Mouse (Mus musculus) ES-Bruce4 (cell line): ENCODE data around the gene Bicral.

Experiments used
- CTCF ChIP-seq: IDR thresholded peaks from one replicate; pipeline ENCODE4 v1.8.1; 2011; ENCODE audit warnings: low read depth, low read length
- EP300 ChIP-seq: IDR thresholded peaks from 2 replicates; pipeline ENCODE4 v1.6.1; 2011; ENCODE audit warnings: low read depth, low read length; ENCODE audit not compliant: insufficient read depth
- POLR2A ChIP-seq: IDR thresholded peaks from one replicate; pipeline ENCODE4 v1.8.1; 2011; ENCODE audit warnings: low read length; ENCODE audit not compliant: insufficient read depth

DNA sequence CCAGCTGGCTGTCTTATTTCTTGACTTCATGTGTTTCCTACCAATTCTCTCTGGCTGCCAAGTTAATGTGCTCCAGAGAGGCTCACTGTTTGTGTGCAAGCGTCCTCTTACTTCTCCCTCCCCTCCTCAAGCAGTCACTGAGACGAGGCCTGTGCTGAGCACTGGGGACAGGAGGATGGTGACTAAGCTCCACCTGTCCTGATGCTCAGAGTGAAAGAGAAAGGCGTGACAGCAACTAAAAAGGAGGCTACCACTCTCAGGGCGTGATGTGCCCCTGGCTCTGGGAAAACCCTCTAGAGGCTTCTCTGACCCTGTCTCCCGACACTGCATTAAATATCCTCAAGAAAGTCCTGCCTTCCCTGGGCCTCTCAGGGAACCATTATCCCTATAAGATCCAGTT, 109.0 kb downstream of the Bicral start:
- TF ChIP-seq EP300 (no peak), POLR2A (no peak), CTCF (no peak)
